Mouse (Mus musculus) lung, postnatal 4 days (tissue): ENCODE results near the gene Tsku.

Experiments
- DNase-seq, 2 experiments: peaks; one replicate each; pipeline ENCODE4 v3.0.0; 2021

Tsku gene

GRCm38 (mm10) chr7:98358016-98358415 is 3.1 kb downstream of the Tsku start:
- DNase-seq: no peak

DNA sequence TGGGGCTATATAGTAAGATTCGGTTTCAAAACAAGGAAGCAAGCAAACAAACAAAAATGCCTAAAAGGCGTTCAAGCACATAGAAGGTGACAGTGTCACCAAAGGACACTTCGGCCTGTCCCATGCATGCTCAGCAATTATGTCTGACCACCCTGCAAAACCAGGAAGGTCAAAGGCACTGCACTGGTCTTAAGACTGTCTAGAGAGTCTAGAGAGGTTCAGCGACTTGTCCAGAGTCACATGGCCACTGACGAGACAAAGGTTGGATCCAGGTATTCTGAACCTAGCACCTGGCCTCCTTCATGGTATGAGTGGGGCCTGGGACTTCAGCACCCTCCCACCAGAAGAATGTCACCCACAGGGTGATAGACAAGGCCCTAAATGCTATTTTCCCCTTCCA is 3.8 kb downstream of the Tsku start:
- DNase-seq: no peak

DNA sequence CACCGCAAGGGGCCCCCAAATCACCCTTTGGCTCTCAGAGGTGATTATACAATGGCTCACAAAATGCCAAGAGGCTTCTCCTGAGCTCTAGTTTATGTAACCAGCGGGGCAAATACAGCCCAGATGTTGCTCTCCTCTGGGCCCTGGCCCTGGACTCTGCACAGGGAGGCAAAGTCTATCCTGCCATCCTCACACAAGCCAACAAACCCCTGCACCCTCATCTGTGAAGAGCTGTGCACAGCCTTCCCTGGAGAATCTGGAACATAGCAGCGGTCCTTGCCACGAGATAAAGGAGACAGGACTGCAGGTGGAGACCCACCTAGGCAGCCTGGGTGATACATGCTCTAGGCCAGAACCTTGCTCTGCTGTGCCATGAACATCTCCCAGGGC is 6.2 kb downstream of the Tsku start:
- DNase-seq: no peak

DNA sequence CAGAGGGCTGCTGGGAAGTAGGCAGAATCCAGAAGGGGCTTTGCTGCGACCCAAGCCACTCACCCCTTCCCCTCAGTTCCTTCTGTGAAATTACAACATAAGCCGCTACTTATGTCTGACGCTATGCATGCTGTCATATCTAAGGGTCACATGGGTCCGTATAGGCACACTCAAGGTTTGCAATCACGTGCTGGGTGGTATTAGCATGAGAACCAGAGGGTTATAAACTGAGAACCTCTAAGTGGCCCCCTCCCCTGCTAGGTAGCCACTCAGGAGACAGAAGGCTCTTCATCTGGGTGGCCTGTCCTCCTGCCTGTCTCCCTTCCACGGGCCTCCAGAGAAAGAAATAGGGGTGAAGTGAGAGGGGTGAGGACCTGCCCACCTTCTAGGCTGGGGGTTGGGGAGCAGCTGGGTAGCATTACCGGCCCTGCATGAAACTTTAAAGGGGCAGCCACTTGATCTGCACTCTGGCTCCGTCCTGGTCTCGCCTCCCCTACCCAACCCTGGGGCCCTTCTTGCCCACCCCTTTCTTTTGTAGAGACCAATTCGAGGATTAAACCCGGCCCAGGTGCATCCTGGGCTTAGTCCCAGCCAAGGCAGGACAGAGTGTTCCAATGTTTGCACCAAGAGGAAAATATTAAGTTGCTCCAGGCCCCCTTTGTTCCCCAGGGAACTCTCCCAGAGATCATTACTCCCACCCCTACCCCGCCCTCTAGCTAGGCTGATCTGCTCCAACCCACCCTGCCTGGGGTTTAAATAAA is 6.8 kb downstream of the Tsku start:
- DNase-seq: no peak

GRCm38 (mm10) chr7:98353616-98354015 is 7.5 kb downstream of the Tsku start:
- DNase-seq: no peak

GRCm38 (mm10) chr7:98351523-98351922 is 9.6 kb downstream of the Tsku start:
- DNase-seq: no peak

DNA sequence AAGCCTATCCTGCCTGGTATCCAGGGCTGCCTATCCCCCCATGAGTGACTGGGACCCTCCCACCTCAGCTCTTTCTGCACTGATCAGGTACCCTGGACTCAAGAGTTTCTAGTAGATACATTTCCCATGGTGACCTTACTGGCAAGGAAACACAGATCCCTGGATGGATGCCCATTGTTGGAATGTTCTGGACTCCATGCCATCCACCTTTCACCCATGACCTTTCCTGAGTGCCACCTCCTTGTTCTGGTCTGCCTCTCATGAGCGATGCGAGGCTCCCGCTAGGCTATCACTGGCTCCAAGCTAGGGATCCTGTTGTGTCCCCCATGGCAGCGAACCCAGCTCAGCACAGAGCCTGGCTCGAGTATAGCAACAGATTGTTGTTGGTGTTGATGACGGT is 11.3 kb downstream of the Tsku start:
- DNase-seq: no peak

GRCm38 (mm10) chr7:98349096-98349495 is 12.0 kb downstream of the Tsku start:
- peak; percentile 81 to 90 for DNase-seq

GRCm38 (mm10) chr7:98348043-98348442 is 13.1 kb downstream of the Tsku start:
- DNase-seq: peak; percentile 64 to 77

GRCm38 (mm10) chr7:98347471-98347870 is 13.7 kb downstream of the Tsku start:
- no peak for DNase-seq

DNA sequence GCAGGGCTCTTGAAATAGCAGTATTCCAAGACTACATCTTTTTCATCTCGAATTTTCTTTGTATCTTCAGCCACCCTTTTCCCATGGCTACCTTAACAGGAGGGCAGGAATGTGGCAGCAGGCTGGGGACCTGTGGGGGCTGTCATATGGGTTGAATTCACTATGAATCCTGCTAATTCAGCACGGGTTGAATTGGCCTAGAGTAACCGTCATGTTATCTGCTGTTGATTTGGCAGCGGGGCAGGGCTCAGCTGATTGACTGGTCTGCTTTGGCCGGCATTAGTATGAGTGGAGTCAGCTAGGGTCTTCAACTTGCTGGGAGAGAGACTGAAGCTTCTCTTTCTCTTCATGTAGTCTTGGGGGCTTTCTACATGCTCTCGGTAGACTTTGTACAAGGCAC is 16.1 kb downstream of the Tsku start:
- DNase-seq: no peak

GRCm38 (mm10) chr7:98344361-98344760 is 16.8 kb downstream of the Tsku start:
- peak in 1 of 2 experiments; percentile 70 for DNase-seq

- no peak for DNase-seq
Measured at GRCm38 (mm10) chr7:98342249-98342648, 18.9 kb downstream of the Tsku start.

DNA sequence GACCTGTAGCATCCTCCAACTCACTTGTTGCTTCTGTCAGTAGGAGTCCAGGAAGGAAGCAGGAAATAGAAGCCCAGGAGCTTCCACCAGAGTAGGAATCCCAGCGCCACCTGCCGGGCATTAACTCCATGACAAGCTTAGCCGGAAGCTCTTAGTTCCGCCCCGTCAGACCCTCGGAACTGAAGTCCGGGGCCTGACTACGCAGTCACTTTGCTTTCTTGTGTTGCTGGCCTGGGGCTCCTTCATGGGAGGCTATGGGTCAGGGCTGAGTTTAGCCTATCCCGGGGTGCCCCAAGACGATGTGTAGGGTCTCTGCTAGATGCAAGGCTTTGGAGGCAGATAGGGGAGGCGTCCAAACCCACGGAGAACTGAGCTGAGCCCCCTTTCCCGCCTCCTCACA is 19.7 kb downstream of the Tsku start:
- peak; percentile 87 to 91 for DNase-seq

DNA sequence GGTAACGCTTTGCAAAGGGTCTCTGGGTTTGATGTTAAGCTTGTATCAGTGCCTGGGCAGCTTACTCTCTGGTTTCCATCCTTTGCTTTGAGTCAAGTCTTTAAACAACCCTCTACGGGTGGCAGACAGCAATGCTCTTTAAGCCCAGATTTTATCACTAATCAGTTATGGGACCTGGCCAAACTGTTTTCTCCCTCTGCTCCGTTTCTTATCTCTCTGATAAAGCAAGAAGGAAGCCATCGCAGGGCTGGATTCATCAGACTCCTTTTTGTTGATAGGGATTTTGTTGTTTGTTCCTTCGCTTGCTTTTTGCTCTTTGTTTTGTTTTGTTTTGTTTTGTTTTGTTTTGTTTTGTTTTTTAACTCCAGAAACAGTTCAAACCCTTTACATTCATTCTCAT is 20.8 kb downstream of the Tsku start:
- no peak for DNase-seq

GRCm38 (mm10) chr7:98333987-98334386 is 27.1 kb downstream of the Tsku start:
- DNase-seq: no peak

GRCm38 (mm10) chr7:98333507-98333906 is 27.6 kb downstream of the Tsku start:
- no peak for DNase-seq

DNA sequence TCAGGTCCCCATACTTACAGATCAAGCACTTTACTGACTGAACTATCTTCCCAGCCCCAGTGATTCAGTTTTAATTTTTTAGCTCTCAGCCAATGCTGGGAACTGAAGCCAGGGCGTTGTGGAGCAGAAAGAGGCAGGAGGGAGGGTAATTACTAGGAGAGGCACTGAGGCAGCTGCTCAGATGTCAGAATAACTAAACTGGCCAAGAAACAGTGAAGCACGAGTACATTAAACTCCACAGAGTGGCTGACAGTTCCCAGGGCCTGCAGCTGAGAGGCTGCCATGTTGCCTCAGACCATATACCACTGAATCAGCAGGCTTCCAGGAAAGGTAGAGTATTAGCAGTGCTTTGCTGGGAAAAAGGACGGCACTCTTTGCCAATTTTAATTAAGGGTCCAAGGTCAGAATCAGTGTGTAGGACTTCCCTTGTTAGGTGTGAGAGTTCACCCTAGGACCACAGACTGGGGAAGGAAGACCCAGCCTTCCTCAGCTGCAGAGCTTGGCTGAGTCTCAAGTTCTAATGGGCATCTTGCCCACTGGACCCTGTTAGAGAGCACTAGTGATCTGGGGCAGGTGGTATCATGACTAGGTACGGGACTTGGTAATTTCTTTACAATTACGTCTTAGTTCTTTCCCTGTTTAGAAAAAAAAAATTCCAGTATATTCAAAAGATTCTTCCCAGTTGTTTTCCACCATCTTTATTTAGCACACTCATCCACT is 28.3 kb downstream of the Tsku start:
- no peak for DNase-seq

- DNase-seq: no peak
Measured at GRCm38 (mm10) chr7:98331932-98332331, 29.2 kb downstream of the Tsku start.

- no peak for DNase-seq
Measured at GRCm38 (mm10) chr7:98330375-98331002, 30.6 kb downstream of the Tsku start.

GRCm38 (mm10) chr7:98329651-98330374 is 31.3 kb downstream of the Tsku start:
- peak in 1 of 2 experiments; percentile 46 for DNase-seq

DNA sequence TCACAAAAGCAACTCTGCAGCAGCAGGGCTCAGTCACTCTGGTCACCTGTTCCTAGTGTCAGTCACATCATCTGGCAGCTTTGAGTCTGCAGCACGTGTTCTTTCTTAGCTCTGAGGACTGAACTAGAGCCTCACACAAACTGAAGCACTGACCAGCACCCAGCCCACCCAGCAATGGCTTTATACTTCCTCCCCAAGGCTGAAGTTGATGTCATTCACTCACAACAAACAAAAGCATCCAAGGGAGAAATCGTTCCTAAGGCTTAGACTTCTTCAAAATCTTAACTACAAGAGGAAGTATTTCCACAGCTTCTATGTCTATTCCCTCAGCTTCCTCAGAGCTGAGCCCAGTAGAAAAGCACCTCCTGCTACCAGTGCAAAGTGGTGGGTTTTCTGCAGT is 32.8 kb downstream of the Tsku start:
- no peak for DNase-seq

DNA sequence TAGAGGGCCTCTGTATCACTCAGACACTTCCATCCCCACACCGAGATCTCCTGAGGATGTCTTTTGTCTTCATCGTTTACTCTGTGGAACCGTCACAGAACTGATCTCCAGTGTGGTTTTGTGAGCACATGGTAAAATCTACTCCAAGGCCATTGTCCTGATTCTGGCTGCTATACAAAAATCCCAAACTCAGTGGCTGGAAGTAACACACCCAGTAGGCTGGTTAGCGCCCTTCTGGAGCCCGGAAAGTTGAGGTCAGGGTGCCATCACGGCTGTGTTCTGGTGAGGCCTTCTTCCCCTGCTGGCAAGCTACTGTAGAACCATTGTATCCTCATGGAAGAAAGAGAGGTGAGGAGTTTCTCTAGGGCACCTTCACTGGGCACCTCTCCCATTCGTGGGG is 35.1 kb downstream of the Tsku start:
- no peak for DNase-seq
